Mouse (Mus musculus): ENCODE measurements around the gene Elmsan1. TPM values are rescaled to one million over a fixed set of nuclear protein-coding genes. Genes with fewer than 3 reads are reported as not detected.

The Elmsan1 gene
- polyA plus RNA-seq, 1 experiment from 2014 or later, result 7.3 TPM

DNA sequence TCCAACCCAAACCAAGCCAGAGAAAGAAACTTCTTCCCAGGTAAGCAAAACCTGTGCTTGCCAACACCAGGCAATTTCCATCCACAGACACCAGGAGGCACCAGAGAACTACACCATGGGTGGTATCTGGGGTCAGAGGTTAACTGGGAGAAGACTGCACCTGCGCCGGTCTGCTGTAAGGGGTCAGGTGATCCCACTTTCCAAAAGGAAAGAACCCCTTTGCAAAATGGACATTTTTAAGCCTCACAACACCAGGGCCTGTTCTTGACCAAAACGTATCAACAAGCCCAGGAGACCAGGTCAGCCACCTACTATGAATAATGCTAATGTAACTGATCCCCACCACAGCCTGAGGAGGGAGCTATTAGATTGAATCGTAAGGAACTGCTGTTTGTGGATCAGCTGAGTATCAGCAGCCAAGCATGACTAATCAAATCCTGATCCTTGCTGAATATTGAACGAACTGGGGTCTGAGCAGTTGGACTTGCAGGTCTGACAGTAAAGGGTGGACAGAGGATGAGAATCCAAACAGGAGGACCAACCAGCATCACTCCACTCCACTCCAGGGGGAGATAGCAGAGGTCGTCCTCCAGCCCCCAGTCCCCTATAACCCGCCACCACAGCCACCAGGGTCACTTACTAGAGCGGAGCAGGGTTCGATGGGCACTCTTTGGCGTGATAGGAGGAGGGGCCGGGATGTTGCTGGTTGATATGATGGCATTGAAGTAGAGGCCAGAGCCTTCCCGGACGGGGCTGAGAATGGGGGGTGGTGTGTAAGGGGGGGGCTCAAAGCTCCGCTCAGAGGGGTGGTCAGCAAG lies 56.9 kb downstream of the Elmsan1 start:
- no peaks in the 10 kb centered on the region for H3K9me3 ChIP-seq
- H3K4me3 ChIP-seq, result no peak overlapping the region
- H3K27me3 ChIP-seq (replicated peaks; ENCODE audit: low read depth, poor library complexity, severe bottlenecking), result no peaks in the 10 kb centered on the region
- H3K4me1 ChIP-seq, result peaks cover 22% of the 10 kb centered on the region
- H3K27ac ChIP-seq (replicated peaks), result no peak overlapping the region
- WGBS, result 80% methylated on average over 14 of the region's 14 CpGs
- H3K36me3 ChIP-seq (replicated peaks), result peaks cover 83% of the 10 kb centered on the region
- DNase-seq (ENCODE audit: low spot score), result no peak

DNA sequence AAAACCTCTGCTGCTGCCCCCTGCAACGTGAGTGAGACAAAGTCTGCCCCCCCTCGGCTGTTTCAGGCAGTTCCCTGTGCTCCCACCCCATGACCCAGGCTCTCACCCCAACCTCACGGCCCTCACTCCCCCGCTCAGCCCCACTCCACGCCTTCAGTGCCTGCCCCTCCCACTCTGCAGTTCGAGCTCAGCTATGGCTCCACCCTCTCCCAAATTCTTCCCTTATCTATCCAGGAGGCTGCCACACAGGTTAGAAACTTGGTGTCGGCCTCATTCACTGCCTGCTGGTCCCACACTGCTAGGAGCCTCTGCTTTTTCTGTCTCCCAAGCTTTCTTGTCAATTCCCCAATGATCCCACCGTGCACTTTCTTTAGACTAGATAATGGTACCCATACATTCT lies 57.6 kb downstream of the Elmsan1 start:
- no peaks in the 10 kb centered on the region for H3K9me3 ChIP-seq
- no peak overlapping the region for H3K4me3 ChIP-seq
- peaks cover 15% of the 10 kb centered on the region for H3K4me1 ChIP-seq
- H3K27ac ChIP-seq (replicated peaks), result no peak overlapping the region
- WGBS, result 81% methylated on average over 8 of the region's 8 CpGs
- H3K36me3 ChIP-seq (replicated peaks), result peaks cover 90% of the 10 kb centered on the region
- DNase-seq (ENCODE audit: low spot score), result no peak
- H3K27me3 ChIP-seq (replicated peaks; ENCODE audit: low read depth, poor library complexity, severe bottlenecking), result no peaks in the 10 kb centered on the region

DNA sequence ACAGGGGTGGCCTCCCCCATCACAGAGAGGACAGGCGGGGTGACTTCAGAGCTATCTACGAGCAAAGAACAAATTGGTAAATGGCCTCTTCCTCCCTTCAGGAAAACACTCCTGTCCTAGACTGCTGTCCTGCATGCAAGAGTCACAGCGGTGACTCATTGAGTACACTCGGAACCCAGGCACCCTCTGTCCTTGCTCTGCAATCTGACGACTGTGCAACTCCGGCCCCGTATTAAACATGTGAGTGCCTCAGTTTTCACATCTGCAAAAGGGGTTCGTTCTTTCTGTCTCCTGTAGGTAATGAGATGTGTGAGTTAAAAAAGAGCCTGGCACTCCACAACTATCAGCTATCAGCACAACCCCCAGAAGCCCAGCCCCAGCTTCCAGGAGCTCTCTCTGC lies 58.2 kb downstream of the Elmsan1 start:
- H3K27me3 ChIP-seq (replicated peaks; ENCODE audit: low read depth, poor library complexity, severe bottlenecking), result no peaks in the 10 kb centered on the region
- peaks cover 8% of the 10 kb centered on the region for H3K4me1 ChIP-seq
- H3K27ac ChIP-seq (replicated peaks), result no peak overlapping the region
- H3K36me3 ChIP-seq (replicated peaks), result peaks cover 96% of the 10 kb centered on the region
- DNase-seq (ENCODE audit: low spot score), result no peak
- H3K4me3 ChIP-seq, result no peak overlapping the region
- WGBS, result 97% methylated on average over 8 of the region's 8 CpGs
- H3K9me3 ChIP-seq, result no peaks in the 10 kb centered on the region

DNA sequence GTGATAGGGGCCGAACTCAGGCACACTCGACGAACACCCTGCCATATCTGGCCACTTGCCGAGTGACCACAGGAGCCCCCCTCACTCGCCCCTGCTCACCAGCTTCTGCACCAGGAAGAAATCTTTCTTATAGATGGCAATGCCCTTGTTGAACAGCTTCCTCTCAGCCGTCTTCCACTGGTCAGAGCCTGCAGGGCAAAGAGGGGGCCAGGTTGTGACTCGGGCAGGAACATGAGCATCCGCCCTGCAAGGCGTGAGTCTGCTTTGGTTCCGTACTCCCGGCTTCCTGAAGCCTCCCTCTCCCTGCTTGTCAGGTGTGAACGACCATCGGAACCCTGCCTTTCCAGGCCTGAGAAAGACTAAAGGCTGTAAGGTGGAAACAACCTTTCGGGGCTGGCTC lies 60.5 kb downstream of the Elmsan1 start:
- no peak for DNase-seq (ENCODE audit: low spot score)
- peaks cover 97% of the 10 kb centered on the region for H3K36me3 ChIP-seq (replicated peaks)
- H3K9me3 ChIP-seq, result no peaks in the 10 kb centered on the region
- H3K4me1 ChIP-seq, result peaks cover 3% of the 10 kb centered on the region; the same call in 1 of the 2 replicates
- H3K27ac ChIP-seq (replicated peaks), result no peak overlapping the region
- no peaks in the 10 kb centered on the region for H3K27me3 ChIP-seq (replicated peaks; ENCODE audit: low read depth, poor library complexity, severe bottlenecking)
- WGBS, result 92% methylated on average over 14 of the region's 14 CpGs
- H3K4me3 ChIP-seq, result no peak overlapping the region

DNA sequence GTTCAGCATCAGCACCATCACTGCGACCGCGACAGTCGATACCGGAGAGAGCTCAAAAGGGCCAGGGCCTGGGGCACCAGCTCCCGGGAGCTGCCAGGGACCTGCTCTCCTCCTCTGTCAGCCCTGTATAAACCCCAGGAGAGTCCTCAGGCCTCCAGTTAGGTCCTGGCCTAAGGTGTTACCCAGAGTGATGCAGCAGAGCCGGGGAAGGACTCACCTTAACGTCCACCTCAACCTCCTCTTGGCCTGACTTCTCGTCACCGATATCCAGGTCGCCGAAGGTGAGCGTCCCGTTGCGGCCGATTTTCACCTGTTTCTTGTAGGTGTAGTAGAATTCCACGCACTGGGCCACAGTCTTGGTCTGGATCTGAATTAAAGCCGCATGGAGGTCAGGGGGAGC lies 62.5 kb downstream of the Elmsan1 start:
- no peak for DNase-seq (ENCODE audit: low spot score)
- H3K27ac ChIP-seq (replicated peaks), result no peak overlapping the region
- H3K27me3 ChIP-seq (replicated peaks; ENCODE audit: low read depth, poor library complexity, severe bottlenecking), result no peaks in the 10 kb centered on the region
- peaks cover 98% of the 10 kb centered on the region for H3K36me3 ChIP-seq (replicated peaks)
- WGBS, result 91% methylated on average over 18 of the region's 18 CpGs
- H3K9me3 ChIP-seq, result no peaks in the 10 kb centered on the region
- no peaks in the 10 kb centered on the region for H3K4me1 ChIP-seq
- H3K4me3 ChIP-seq, result no peak overlapping the region

DNA sequence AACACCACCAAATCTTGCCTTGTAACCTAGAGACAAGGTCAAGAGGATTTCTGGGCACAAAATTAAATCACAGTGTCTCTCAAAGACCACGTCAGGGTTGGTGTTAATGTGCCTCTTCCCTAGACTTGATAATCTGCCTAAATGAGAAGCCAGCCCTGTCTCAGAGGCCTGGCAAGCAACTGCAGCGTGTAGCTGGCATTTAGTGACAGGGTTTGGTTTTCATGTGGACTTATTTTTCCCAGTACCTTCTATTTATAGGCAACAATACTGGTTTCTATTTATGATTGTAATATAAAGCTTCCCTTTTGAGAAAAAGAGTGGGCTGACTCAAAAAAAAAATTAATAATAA lies 63.2 kb downstream of the Elmsan1 start:
- Histone ChIP-seq H3K4me3 (no peak overlapping the region), H3K4me1 (no peaks in the 10 kb centered on the region), H3K36me3 (replicated peaks) (peaks cover 98% of the 10 kb centered on the region), H3K27me3 (replicated peaks; ENCODE audit: low read depth, poor library complexity, severe bottlenecking) (no peaks in the 10 kb centered on the region), H3K27ac (replicated peaks) (no peak overlapping the region), H3K9me3 (no peaks in the 10 kb centered on the region)
- WGBS, result 88% methylated on average over 2 of the region's 2 CpGs
- no peak for DNase-seq (ENCODE audit: low spot score)

DNA sequence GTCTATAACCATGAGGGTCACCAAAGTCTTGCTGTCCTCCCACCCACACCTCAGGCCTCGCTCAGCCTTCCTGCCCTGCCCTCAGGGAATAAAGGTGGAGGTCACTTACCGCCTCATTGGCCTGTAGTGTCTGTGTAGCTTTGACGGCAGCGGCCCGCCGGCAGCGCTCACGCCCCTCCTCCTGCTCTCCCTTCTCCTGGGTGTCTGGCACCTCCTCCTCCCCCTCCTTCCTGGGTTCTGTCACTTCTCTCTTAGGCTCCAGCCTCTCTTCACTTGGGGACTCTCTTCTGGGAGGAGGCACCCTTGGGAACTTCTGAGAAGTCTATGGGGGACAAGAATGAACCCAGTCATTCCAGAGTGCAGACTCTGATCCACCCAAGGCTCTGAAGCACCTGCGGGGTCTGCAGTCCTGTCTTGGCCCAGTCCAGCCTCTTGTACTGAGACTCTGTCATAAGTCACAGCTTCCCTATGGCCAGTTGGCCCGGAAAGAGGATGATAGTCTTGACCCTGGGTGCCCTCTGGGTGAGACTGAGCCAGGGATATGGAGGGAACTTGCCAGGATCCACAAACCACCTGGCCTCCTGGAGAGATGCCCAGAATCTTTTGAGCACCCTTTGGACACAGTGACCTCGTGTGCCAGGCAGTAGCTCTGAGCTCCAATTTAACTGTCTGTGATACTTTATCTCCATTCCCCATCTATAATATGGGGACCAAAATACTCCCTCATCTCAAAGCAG lies 63.7 kb downstream of the Elmsan1 start:
- WGBS, result 79% methylated on average over 11 of the region's 11 CpGs
- H3K9me3 ChIP-seq, result no peaks in the 10 kb centered on the region
- H3K4me3 ChIP-seq, result no peak overlapping the region
- H3K27ac ChIP-seq (replicated peaks), result no peak overlapping the region
- no peaks in the 10 kb centered on the region for H3K27me3 ChIP-seq (replicated peaks; ENCODE audit: low read depth, poor library complexity, severe bottlenecking)
- peaks cover 94% of the 10 kb centered on the region for H3K36me3 ChIP-seq (replicated peaks)
- DNase-seq (ENCODE audit: low spot score), result no peak
- no peaks in the 10 kb centered on the region for H3K4me1 ChIP-seq

DNA sequence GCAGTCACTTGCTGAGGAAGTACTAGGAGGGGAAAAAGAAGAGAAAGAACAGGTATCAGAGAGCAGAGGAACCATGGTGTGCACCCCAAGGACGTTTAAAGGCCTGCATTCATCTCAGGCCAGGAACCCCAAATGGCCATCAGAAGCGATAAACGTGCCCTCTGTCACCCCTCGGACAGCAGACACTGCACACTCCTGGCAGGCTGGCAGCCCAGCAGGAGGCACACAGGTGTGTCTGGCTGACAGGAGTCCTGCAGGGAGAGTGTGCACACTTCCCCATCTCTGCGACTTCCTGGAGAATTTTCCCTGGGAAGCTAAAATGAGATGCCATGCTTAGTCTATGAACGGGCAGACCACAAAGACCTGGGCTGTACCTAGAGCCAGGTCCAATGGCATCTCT lies 65.3 kb downstream of the Elmsan1 start:
- Histone ChIP-seq H3K27me3 (replicated peaks; ENCODE audit: low read depth, poor library complexity, severe bottlenecking) (no peaks in the 10 kb centered on the region), H3K27ac (replicated peaks) (no peak overlapping the region), H3K4me3 (no peak overlapping the region), H3K4me1 (peaks cover 8% of the 10 kb centered on the region), H3K36me3 (replicated peaks) (peaks cover 81% of the 10 kb centered on the region), H3K9me3 (no peaks in the 10 kb centered on the region)
- no peak for DNase-seq (ENCODE audit: low spot score)
- WGBS, result 89% methylated on average over 6 of the region's 6 CpGs

DNA sequence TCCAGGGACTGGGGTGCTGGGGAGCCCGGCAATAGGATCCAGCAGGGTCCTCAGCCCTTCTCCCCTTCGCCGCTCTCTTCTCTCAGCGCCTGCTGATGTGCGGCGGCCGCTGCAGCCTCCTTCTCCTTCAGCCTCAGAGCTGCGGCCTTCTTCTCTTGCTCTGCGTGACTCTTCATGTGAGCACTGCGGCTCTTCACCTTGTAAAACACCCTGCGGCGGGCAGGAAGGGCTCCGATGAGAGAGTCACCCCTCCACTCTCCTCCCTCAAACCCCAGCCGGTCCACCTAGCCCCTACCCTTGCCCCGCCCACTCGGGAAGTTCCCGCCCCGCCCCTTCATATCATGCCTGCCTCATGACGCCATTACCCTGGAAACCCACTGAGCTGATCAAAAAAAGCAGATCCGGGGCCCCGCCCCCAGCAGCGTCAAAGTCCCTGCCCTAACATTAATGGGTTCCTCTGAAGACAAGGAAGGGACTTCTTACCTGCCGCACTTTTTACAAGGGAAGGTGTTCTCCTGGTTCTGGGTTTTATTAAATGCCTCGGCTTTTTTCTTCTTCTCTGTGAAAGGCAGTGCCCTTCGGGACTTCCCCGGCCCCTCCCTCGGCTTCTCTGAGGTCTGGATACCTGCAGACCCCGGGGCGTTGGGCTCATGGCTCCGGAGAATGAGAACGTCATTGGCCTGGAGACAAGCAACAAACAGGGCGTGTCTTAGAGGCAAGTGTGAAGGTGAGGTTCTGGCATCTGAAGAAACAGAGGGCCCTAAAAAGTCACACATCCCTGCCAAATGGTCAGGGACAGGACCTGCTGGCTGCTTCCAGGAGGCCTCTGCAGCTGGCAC lies 66.1 kb downstream of the Elmsan1 start:
- Histone ChIP-seq H3K27me3 (replicated peaks; ENCODE audit: low read depth, poor library complexity, severe bottlenecking) (no peaks in the 10 kb centered on the region), H3K36me3 (replicated peaks) (peaks cover 73% of the 10 kb centered on the region), H3K9me3 (no peaks in the 10 kb centered on the region), H3K27ac (replicated peaks) (no peak overlapping the region), H3K4me1 (peaks cover 17% of the 10 kb centered on the region), H3K4me3 (no peak overlapping the region)
- DNase-seq (ENCODE audit: low spot score), result no peak
- 81% methylated on average over 32 of the region's 32 CpGs for WGBS

DNA sequence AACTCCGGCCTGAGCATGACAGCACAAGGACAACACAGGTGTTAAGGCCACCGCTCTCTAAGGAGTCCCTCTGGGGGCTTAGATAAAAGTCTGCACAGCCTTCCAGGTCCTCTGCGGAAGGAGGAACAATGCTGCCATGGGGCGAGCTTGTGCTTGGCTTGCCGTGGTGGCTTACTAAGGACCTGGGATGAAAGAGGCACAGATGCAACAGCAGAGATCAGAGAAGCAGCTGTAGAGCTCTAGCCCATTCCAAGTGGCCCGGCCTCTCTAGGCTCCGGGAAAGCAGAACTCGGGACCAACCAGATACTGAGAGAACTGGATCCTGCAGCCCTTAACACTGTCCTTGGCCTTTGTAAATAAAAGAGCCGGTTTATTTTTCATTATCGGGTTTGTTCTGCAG lies 66.8 kb downstream of the Elmsan1 start:
- WGBS, result 91% methylated on average over 10 of the region's 10 CpGs
- Histone ChIP-seq H3K27ac (replicated peaks) (no peak overlapping the region), H3K27me3 (replicated peaks; ENCODE audit: low read depth, poor library complexity, severe bottlenecking) (no peaks in the 10 kb centered on the region), H3K9me3 (no peaks in the 10 kb centered on the region), H3K36me3 (replicated peaks) (peaks cover 68% of the 10 kb centered on the region), H3K4me1 (peaks cover 21% of the 10 kb centered on the region), H3K4me3 (no peak overlapping the region)
- no peak for DNase-seq (ENCODE audit: low spot score)

DNA sequence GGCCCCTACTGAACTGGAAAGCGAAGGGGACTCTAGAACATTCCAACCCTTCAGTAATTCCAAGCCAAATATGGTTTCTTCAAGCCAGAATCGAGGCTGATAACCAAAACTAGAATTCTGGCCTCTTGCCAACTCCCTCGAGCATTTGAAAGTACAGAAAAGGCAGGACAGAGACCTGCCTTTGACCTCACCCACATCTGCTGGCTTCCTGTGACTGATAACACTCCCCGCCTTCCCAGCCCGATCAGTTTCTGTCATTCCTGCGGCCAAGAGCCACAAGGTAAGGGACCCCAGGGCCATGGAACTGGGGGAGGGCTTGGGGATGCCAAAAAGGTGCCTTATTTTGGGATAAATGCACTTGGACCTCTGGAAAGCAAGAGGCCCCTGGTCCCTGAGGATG lies 67.7 kb downstream of the Elmsan1 start:
- H3K36me3 ChIP-seq (replicated peaks), result peaks cover 65% of the 10 kb centered on the region
- H3K4me3 ChIP-seq, result no peak overlapping the region
- no peak for DNase-seq (ENCODE audit: low spot score)
- no peaks in the 10 kb centered on the region for H3K9me3 ChIP-seq
- H3K27ac ChIP-seq (replicated peaks), result no peak overlapping the region
- H3K4me1 ChIP-seq, result peaks cover 25% of the 10 kb centered on the region
- 84% methylated on average over 6 of the region's 6 CpGs for WGBS
- no peaks in the 10 kb centered on the region for H3K27me3 ChIP-seq (replicated peaks; ENCODE audit: low read depth, poor library complexity, severe bottlenecking)

DNA sequence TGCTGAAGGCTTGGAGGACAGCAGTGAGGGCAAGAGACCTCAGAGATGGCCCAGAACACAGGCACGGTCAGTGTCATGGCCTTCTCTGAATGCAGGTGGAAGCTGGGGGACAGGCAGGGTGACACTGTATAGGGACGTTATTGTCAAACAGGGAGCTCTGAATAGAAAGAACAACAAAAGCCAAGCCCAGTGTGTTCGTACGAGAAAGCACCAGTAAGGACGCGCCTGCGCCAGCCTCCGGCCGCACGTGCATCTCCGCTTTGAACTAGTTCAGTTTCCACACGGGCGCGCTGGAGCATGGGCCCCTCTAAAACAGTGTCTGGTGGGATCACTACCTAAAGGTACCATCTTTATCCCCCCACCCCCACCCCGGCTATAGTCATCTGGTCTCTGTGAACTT lies 68.7 kb downstream of the Elmsan1 start:
- WGBS, result 84% methylated on average over 15 of the region's 15 CpGs
- H3K27me3 ChIP-seq (replicated peaks; ENCODE audit: low read depth, poor library complexity, severe bottlenecking), result no peaks in the 10 kb centered on the region
- no peaks in the 10 kb centered on the region for H3K9me3 ChIP-seq
- H3K4me1 ChIP-seq, result peaks cover 25% of the 10 kb centered on the region
- H3K27ac ChIP-seq (replicated peaks), result no peak overlapping the region
- no peak for DNase-seq (ENCODE audit: low spot score)
- no peak overlapping the region for H3K4me3 ChIP-seq
- H3K36me3 ChIP-seq (replicated peaks), result peaks cover 55% of the 10 kb centered on the region
